Mouse (Mus musculus) embryonic stem cell, embryonic (primary cell): ENCODE data around the gene Cfap57.

Experiments
- CTCF ChIA-PET, 4 experiments: fragments of 300-600 bp in 2 of 4; fragments of 350-600 bp in 2 of 4; sonication (Branson Sonifier 250); formaldehyde crosslinking; loops; one replicate each; lab custom pipeline; 2022; ENCODE audit warnings: inconsistent platforms in 2 of 4; lab: Charles Lee
- POLR2A ChIA-PET, 4 experiments: fragments of 300-600 bp in 2 of 4; fragments of 350-600 bp in 2 of 4; sonication (Branson Sonifier 250); formaldehyde crosslinking; loops; one replicate each; lab custom pipeline; 2022; ENCODE audit warnings: antibody characterized with exemption in 4 of 4, inconsistent platforms in 1 of 4; lab: Charles Lee

The Cfap57 gene

DNA sequence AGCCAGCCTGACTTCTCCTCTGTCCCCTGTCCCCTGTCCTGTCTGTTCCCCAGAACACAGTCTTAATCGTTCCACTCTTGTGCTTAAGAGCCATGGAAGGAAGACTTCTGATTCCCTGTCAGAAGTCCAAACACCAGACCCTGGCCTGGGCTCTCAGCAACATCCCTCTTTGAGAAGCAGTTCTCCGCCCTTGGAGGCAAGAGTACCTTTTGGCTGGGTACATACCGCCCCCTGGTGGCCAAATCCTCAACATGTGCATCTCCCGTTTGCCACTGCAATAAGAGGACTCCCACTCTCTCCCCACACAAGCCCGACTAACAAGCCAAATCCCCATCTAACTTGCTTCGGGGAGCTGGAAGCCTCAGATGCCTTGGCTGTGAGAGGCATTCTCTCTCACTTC is 44.5 kb downstream of the Cfap57 start:
- ChIA-PET CTCF (interaction anchor here in 1 of 4 experiments (0.5 kb wide), 1 partner anchor 239 kb away, joined by 6 read pairs; no protein-coding TSS in a partner anchor), POLR2A (interaction anchor here in 1 of 4 experiments (0.8 kb wide), 1 partner anchor 396 kb away, joined by 5 read pairs; the partner anchor contains the start of gene Kdm4a)

DNA sequence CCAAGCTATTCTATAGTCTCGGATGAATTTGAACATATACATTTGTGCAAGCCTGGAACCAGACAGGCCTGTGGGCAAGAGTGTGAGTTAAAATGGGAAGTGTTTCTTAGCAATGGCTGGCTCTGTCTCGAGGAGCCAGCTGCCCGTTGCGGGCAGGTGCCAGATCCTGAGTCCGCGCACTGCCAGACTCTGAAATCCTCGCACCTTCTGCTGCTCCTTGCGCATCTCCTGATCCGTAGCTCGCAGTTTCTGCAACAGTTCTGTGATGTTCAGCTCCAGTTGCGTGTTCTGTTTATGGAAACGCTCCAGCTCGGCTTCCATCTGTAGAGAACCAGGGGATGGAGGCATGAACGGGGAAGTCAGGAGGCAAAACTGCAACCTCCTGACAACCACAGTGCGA is 49.1 kb downstream of the Cfap57 start:
- ChIA-PET CTCF (interaction anchor here in 2 of 4 experiments (0.6 to 3.3 kb wide), 2 partner anchors 8 to 819 kb away, joined by 3 to 14 read pairs; no protein-coding TSS in a partner anchor), POLR2A (no interaction called here)

DNA sequence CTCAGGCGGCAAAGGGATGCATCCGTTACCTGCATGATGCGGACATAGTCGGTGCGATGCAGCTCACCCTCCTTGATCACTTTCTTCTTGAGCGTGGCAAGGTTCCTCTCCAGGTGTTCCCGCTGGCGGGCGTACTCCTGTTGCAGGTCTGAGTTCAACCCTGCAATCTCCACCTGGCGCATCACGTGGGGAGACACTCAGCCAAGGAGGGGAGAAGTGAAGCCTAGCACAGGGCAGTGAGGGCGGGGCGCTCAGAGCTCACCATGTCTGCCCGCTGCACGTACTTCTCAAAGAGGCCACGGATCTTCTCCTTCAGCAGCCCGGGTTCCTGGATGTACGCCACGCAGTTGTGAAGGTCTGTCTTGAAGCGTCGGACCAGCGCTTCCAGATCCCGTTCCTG is 51.3 kb downstream of the Cfap57 start:
- ChIA-PET POLR2A (interaction anchor here in 2 of 4 experiments (1.4 kb wide), 2 partner anchors 132 to 142 kb away, joined by 3 read pairs; partner anchors contain the start of gene Cdc20 (in 1 of the 2)), CTCF (interaction anchor here in 3 of 4 experiments (0.5 to 3.3 kb wide), 8 partner anchors 9 to 459 kb away, joined by 3 to 14 read pairs (median 4); no protein-coding TSS in a partner anchor)

DNA sequence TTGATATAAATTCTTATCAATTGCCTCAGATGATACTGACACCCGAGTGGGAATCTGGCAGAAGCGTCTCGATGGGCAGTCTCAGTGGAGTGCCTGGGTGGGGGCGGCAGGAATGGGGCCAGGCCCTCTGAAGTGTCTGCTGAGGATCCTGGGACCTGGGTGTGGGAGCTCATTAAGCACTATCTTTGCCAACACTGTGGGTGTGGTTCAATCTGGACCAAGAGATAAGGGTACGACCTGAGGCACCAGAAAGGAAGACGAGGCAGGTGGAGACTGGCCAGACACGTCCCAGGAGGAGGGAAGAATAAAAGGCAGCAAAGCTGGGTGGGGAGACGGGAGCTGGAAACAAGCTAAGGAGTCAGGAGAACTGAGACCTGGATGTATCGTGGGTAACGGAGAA is 51.9 kb downstream of the Cfap57 start:
- POLR2A ChIA-PET, result interaction anchor here in 2 of 4 experiments (0.5 to 1.4 kb wide), 2 partner anchors 124 to 132 kb away, joined by 3 read pairs; partner anchors contain the start of gene Cdc20 (in 1 of the 2)
- CTCF ChIA-PET, result interaction anchor here in 3 of 4 experiments (0.5 to 3.3 kb wide), 8 partner anchors 10 to 287 kb away, joined by 3 to 14 read pairs (median 4); no protein-coding TSS in a partner anchor

DNA sequence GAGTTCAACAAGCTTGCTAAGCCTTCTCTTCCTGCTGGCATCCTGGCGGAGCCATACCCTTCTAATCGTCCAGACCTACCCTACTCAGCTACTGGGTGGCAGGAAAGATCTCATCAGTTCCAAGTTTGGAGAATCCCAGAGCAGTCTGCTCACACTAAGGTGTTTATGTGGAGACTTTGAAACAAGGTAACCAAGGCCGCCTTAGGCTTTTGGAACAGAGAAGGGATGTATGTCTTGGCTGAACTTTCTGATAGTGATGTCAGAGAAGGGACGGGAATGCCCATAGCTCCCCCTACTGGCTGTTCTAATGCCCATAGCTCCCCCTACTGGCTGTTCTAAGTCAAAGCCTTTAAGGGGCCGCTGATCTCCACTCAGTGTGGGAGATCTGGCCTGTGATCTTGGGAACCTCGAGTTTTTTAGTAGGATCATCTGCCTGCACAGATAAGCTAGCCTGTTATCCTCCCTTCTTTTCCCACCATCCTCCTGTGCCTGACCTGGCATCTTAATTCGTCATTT is 54.4 kb downstream of the Cfap57 start:
- POLR2A ChIA-PET, result interaction anchor here in 3 of 4 experiments (0.6 to 1.4 kb wide), 5 partner anchors 108 to 139 kb away, joined by 3 to 5 read pairs (median 4); partner anchors contain the start of genes Cdc20 (in 1 of the 3) and Elovl1 (in 1 of the 3)

DNA sequence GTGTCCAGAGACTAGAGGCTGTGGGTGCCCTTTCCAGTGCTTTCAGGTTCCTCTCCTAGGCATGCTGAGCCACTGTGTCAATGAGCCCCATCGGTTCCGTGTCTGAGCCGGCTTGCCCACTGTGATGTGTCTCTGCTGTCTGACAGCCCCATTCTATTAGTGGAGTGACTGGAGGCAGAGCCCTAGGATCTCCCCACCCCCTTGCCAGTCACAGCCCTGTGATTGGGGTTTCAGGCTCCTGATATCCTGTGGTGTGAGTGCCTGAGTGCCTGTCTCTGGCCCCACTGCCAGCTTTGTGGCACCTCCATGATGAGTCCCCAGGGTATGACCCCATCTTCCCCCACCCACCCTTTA is 55.7 kb downstream of the Cfap57 start:
- ChIA-PET CTCF (interaction anchor here in 3 of 4 experiments (0.6 to 3.0 kb wide), 4 partner anchors 12 to 232 kb away, joined by 3 to 26 read pairs (median 8); no protein-coding TSS in a partner anchor), POLR2A (interaction anchor here in 2 of 4 experiments (0.5 to 1.4 kb wide), 2 partner anchors 11 to 128 kb away, joined by 5 to 7 read pairs; partner anchors contain the start of gene Cdc20 (in 1 of the 2))

More for the DNA sequence above, 54.4 kb downstream of the Cfap57 start:
- CTCF ChIA-PET, result interaction anchor here (0.5 to 3.0 kb wide), 84 partner anchors 8 to 1319 kb away, joined by 3 to 26 read pairs (median 4); partner anchors contain the start of genes Cdc20 (in 2 of the 4), Elovl1 (in 2 of the 4), Kdm4a (in 1 of the 4) and Ptprf (in 1 of the 4)

DNA sequence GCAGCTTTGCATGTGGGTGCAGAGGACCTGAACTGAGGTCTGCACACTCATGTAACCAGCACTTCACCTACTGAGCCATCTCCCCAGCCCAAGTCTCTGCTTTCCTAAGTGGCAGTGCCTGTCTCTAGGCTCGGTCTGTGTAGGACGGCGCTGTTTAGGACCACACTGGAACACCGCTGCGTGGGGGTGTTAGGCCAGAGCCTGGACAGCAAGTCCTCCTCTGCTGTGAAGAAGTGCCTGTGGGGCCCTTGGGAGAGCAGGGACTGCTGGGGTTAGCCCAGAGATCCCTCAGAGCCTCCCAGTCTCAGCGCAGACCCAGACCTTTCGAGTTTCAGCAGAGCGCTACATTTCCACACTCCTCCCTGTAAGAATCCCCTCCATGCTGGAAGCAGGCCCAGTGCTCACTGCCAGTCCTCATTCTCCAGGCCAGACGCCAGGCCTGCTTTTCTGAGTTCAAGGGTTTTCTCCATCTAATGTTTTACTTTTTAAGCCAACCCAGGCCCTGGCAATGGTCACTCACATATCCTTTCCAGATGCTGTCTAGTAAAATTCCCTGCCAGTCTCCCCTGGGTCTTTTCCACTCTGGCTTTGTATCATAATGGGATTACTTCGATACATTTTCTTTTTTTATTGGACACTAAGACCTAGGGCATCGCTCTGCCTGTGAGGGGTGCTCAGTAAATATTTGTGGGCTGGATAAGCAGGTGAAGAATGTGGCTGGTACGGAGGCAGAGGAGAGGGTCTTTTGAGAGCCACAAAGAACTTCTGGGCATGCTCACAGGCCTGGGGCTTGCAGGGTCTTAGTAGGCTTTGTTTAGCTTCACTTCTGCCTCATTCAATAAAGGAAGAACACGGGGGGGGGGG is 56.3 kb downstream of the Cfap57 start:
- POLR2A ChIA-PET, result interaction anchor here in 1 of 4 experiments (0.5 kb wide), 1 partner anchor 11 kb away, joined by 7 read pairs; no protein-coding TSS in a partner anchor
- CTCF ChIA-PET, result interaction anchor here in 3 of 4 experiments (0.5 to 3.0 kb wide), 4 partner anchors 12 to 232 kb away, joined by 3 to 26 read pairs (median 6); no protein-coding TSS in a partner anchor

DNA sequence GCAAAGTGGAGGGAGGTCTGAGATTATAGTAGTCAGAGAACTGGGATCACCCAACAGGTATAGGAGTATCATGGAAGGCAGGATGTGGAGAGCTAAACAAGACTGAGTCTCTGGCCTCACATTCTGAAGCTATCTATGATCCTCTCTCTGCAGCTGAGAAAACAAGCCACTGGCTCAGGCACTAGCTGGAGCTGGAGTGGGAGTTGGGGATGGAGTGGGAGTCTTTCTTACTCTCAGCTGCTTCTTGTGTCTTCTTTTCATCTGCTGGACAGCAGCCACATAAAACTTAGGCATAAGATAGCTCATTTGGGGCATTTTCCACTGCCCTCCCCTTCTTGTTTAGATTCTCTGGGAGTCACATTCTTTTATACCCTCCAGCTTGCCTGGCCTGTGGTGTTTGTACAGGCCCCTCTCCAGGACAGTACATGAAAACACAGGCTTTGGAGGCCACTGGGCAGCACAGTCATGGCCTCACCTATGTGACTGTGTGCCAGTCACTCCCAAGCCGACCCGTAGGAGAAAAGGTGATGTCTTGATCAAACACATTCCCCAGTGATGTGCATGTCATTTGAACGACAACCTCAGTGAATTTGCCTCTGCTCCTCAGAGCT is 67.4 kb downstream of the Cfap57 start:
- CTCF ChIA-PET, result interaction anchor here in 2 of 4 experiments (0.7 to 1.5 kb wide), 3 partner anchors 13 to 19 kb away, joined by 3 to 6 read pairs (median 4); no protein-coding TSS in a partner anchor
- POLR2A ChIA-PET, result interaction anchor here in 1 of 4 experiments (0.7 kb wide), 2 partner anchors 282 to 388 kb away, joined by 3 read pairs; no protein-coding TSS in a partner anchor

DNA sequence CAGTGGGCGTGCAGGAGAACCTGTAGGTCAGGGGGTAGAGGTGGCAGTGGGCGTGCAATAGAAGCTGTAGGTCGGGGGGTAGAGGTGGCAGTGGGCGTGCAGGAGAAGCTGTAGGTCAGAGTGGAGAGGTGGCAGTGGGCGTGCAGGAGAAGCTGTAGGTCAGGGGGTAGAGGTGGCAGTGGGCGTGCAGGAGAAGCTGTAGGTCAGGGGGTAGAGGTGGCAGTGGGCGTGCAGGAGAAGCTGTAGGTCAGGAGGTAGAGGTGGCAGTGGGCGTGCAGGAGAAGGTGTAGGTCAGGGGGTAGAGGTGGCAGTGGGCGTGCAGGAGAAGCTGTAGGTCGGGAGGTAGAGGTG is 72.5 kb downstream of the Cfap57 start:
- CTCF ChIA-PET, result interaction anchor here in 3 of 4 experiments (0.6 to 2.8 kb wide), 8 partner anchors 18 to 579 kb away, joined by 3 to 20 read pairs (median 4); no protein-coding TSS in a partner anchor
- POLR2A ChIA-PET, result interaction anchor here in 2 of 4 experiments (0.7 kb wide), 2 partner anchors 13 to 303 kb away, joined by 3 to 5 read pairs; no protein-coding TSS in a partner anchor

DNA sequence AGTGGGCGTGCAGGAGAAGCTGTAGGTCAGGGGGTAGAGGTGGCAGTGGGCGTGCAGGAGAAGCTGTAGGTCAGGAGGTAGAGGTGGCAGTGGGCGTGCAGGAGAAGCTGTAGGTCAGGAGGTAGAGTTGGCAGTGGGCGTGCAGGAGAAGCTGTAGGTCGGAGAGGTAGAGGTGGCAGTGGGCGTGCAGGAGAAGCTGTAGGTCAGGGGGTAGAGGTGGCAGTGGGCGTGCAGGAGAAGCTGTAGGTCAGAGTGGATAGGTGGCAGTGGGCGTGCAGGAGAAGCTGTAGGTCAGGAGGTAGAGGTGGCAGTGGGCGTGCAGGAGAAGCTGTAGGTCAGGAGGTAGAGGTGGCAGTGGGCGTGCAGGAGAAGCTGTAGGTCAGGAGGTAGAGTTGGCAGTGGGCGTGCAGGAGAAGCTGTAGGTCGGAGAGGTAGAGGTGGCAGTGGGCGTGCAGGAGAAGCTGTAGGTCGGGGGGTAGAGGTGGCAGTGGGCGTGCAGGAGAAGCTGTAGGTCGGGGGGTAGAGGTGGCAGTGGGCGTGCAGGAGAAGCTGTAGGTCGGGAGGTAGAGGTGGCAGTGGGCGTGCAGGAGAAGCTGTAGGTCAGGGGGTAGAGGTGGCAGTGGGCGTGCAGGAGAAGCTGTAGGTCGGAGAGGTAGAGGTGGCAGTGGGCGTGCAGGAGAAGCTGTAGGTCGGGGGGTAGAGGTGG is 73.0 kb downstream of the Cfap57 start:
- POLR2A ChIA-PET, result interaction anchor here in 2 of 4 experiments (0.7 to 1.5 kb wide), 2 partner anchors 303 to 368 kb away, joined by 3 to 5 read pairs; partner anchors contain the start of gene Kdm4a (in 1 of the 2)
- CTCF ChIA-PET, result interaction anchor here in 2 of 4 experiments (0.6 to 2.8 kb wide), 8 partner anchors 19 to 595 kb away, joined by 3 to 20 read pairs (median 4); no protein-coding TSS in a partner anchor

DNA sequence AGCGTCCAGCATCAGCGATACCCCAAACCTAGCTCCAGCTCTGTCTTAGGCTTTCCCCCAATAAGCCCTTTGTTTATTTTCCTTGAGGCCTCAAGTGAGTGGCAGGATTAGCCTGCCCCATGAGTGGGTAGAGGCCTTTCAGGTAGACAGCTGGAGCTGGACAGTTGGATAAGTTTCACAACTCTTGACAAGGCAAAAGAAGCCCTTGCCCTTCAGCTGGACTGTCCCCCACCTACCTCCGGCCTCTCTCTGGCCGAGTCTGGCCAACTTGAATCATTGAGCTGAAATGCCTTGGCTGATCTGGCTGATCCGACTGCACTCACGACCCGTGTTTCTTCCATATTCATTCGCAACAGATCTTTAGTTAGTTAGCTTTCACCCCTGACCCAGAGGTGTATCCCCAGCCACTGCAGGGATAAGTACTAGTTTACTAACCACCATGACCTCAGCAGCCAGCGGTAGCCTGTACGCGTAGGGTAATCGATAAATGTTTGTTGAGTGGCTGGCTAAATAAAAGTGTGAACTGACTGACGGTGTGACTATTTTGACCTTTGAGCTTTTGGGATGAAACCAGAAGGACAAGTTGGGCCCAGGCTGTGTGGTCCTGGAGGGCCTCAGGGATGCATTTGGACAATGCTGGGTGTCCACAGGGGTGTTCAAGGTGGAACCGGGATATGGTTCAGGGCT is 76.0 kb downstream of the Cfap57 start:
- CTCF ChIA-PET, result interaction anchor here in 1 of 4 experiments (0.9 to 1.2 kb wide), 2 partner anchors 18 to 22 kb away, joined by 3 to 4 read pairs; no protein-coding TSS in a partner anchor

DNA sequence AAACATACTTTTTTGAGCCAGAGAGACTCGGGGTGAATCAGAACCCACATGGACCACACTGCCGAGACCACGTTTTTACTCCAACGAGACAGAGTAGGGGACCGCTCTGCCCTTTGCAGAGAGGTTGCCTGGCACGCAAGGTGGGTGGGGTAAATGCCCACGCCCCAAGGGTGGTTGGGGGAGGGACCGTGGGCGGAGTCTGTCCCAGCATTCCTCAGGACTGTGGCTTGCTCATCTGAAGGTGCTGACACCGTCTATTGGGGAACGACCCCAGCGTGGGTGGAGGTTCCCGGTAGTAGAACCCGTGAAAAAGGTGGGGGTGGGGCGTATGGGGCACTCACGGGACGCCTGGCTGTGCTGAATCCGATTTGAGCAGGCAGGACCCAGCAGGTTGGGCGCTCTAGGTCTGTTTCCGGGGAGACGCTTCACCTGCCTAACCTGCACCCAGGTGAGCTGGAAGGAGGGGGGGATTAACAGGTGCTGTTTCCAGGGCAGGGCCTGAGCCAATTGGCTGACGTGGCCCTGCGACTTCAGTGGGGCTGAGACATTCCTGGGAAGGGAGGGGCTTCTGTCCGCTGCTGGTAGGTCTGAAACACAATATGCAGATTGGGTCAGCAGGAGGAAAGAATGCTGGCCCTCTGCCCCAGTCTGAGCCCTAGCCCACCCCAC is 76.9 kb downstream of the Cfap57 start, which contains the start of gene Tmem125:
Tmem125 (minus strand) TSS at position 453 of the 669 bp plus-strand sequence.
- CTCF ChIA-PET, result interaction anchor here in 2 of 4 experiments (0.9 to 1.9 kb wide), 4 partner anchors 19 to 36 kb away, joined by 3 to 5 read pairs (median 4); no protein-coding TSS in a partner anchor
- POLR2A ChIA-PET, result interaction anchor here in 3 of 4 experiments (0.6 to 3.5 kb wide), 21 partner anchors 10 to 1341 kb away, joined by 3 to 13 read pairs (median 3); partner anchors contain the start of genes Elovl1 (in 2 of the 3), AU022252 (in 1 of the 3), Cdc20 (in 1 of the 3) and Kdm4a (in 1 of the 3)

More for the DNA sequence above, 76.0 kb downstream of the Cfap57 start:
- POLR2A ChIA-PET, result interaction anchor here in 2 of 4 experiments (0.7 to 3.5 kb wide), 8 partner anchors 11 to 365 kb away, joined by 3 to 13 read pairs (median 6); partner anchors contain the start of genes Cdc20 (in 1 of the 2), Elovl1 (in 1 of the 2) and Kdm4a (in 1 of the 2)

DNA sequence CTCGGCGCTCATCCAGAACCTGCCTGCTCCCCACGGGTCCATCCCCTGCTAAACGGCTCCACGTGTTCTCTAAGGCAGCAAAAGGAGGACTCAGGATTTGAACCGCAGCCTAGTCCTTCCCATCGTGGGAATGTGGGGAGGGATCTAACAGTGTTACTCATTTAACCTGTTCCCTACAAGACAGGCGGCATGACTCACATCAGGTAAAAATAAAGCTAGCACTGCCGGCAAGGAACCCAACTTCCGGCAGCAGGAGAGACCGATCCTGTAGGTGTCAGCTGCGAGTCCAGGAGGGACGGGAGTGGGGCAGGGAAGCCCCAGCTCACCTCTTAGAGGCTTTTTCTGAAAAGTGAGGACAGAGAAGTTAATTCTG is 77.4 kb downstream of the Cfap57 start:
- CTCF ChIA-PET, result interaction anchor here in 2 of 4 experiments (0.6 to 1.9 kb wide), 4 partner anchors 19 to 1586 kb away, joined by 3 to 5 read pairs (median 4); no protein-coding TSS in a partner anchor
- POLR2A ChIA-PET, result interaction anchor here in 3 of 4 experiments (0.6 to 3.5 kb wide), 21 partner anchors 9 to 1341 kb away, joined by 3 to 13 read pairs (median 4); partner anchors contain the start of genes Elovl1 (in 2 of the 3), AU022252 (in 1 of the 3), Cdc20 (in 1 of the 3) and Kdm4a (in 1 of the 3)

DNA sequence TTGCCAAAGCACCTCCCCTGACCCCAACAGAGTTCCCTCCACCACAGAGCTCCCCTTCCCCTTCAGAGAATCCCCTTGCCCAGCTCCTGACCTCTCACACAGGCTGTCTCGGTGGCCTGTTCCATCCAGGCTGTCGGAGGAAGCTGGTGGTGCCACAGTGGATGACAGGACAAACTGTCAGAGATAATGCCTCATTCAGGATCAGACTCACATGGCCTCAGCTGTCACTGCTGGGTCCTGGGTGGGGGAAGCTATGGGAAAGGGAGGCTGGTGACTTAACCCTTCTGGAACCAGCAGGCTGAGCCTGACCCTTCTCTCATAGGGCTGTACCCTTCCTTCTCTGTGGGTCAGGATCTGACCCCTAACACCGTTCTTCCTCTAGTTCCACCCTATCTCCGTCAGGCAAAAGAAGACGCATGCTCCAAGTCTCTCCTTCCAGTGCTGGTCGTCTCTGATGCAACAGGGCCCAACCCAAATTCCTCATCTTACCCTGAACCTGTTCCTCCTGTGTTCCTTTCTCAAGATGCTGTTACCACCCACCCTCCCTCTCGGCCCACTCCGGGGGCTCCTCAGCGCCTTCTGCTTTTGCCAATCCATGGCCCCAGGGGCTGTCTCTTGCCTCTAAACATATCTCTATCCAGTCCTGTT is 77.9 kb downstream of the Cfap57 start:
- POLR2A ChIA-PET, result interaction anchor here in 2 of 4 experiments (0.6 to 3.5 kb wide), 23 partner anchors 9 to 706 kb away, joined by 3 to 13 read pairs (median 3); partner anchors contain the start of genes Elovl1 (in 2 of the 2), AU022252 (in 1 of the 2), Cdc20 (in 1 of the 2) and Kdm4a (in 1 of the 2)
- CTCF ChIA-PET, result interaction anchor here in 2 of 4 experiments (0.6 to 1.9 kb wide), 5 partner anchors 23 to 1587 kb away, joined by 3 to 7 read pairs (median 5); no protein-coding TSS in a partner anchor
